Mouse (Mus musculus) adrenal gland, adult (tissue): ENCODE results near the gene Auts2.

Source experiments
- DNase-seq, 2 experiments: peaks; one replicate each; pipeline ENCODE4 v3.0.0; 2022 to 2023; ENCODE audit warnings: low spot score in 1 of 2; ENCODE audit not compliant: inconsistent age in 2 of 2

Gene Auts2

GRCm38 (mm10) chr5:131429563-131429962 is 1113.6 kb downstream of the Auts2 start:
- no peak for DNase-seq

GRCm38 (mm10) chr5:131427734-131428413 is 1115.3 kb downstream of the Auts2 start:
- peak; percentile 45 to 89 for DNase-seq

GRCm38 (mm10) chr5:131422737-131423136 is 1120.4 kb downstream of the Auts2 start:
- DNase-seq: no peak

GRCm38 (mm10) chr5:131420406-131420805 is 1122.7 kb downstream of the Auts2 start:
- DNase-seq: peak; percentile 53 to 76

- DNase-seq: no peak
Observed at GRCm38 (mm10) chr5:131415902-131416545, 1127.1 kb downstream of the Auts2 start.

- DNase-seq: no peak
Observed at GRCm38 (mm10) chr5:131398250-131398649, 1144.9 kb downstream of the Auts2 start.

GRCm38 (mm10) chr5:131395756-131396155 is 1147.4 kb downstream of the Auts2 start:
- DNase-seq: no peak
